Mouse (Mus musculus) heart, embryonic 14.5 days (tissue): ENCODE measurements around the gene Uba1. TPM values are rescaled to one million over a fixed set of nuclear protein-coding genes. Genes with fewer than 3 reads are reported as not detected.
"Not testable (repeated sequence)": the region's sequence is repeated elsewhere in the genome, so short reads cannot be mapped to it uniquely, and the experiment has no call there.

ENCODE experiments used
- ATAC-seq: fragments of 200-750 bp; cut with Nextera tagmentation; 2 replicates; pipeline ENCODE4 v1.8.0; 2017; ENCODE audit warnings: low read depth, moderate TSS enrichment; ENCODE audit not compliant: insufficient number of reproducible peaks, insufficient read depth, low FRiP score
- H3K27ac ChIP-seq, 2 experiments: fragments of 200-500 bp in 1 of 2; fragments of 300-500 bp in 1 of 2; sonication (generic) in 1 of 2; replicated peaks in 1 of 2; 2 replicates each; pipeline ENCODE4 v1.5.1; 2012 to 2014; ENCODE audit warnings: low read depth in 2 of 2, low read length in 2 of 2, control low read depth in 1 of 2, mild to moderate bottlenecking in 1 of 2, mixed read lengths in 1 of 2; ENCODE audit not compliant: control insufficient read depth in 1 of 2, insufficient read depth in 1 of 2
- H3K27me3 ChIP-seq: fragments of 300-500 bp; sonication (generic); 2 replicates; pipeline ENCODE4 v1.6.1; 2014; ENCODE audit warnings: mild to moderate bottlenecking, low read length, control low read depth; ENCODE audit not compliant: control insufficient read depth, insufficient read depth
- H3K36me3 ChIP-seq: fragments of 300-500 bp; sonication (generic); 2 replicates; pipeline ENCODE4 v1.6.1; 2014; ENCODE audit warnings: mild to moderate bottlenecking, control low read depth, low read length, mixed read lengths; ENCODE audit not compliant: control insufficient read depth, insufficient read depth
- H3K4me1 ChIP-seq, 2 experiments: fragments of 200-500 bp in 1 of 2; fragments of 300-500 bp in 1 of 2; sonication (generic) in 1 of 2; 2 replicates each; pipeline ENCODE4 v1.6.1; 2012 to 2014; ENCODE audit warnings: low read length in 2 of 2, control low read depth in 1 of 2, mixed read lengths in 1 of 2; ENCODE audit not compliant: control insufficient read depth in 2 of 2, insufficient read depth in 2 of 2
- H3K4me2 ChIP-seq: fragments of 300-500 bp; sonication (generic); 2 replicates; pipeline ENCODE4 v1.6.1; 2014; ENCODE audit warnings: mild to moderate bottlenecking, low read length
- H3K4me3 ChIP-seq, 2 experiments: fragments of 200-500 bp in 1 of 2; fragments of 300-500 bp in 1 of 2; sonication (generic) in 1 of 2; 2 replicates each; pipeline ENCODE4 v1.5.1; 2012 to 2014; ENCODE audit warnings: low read length in 2 of 2, mild to moderate bottlenecking in 2 of 2, control low read depth in 1 of 2, low read depth in 1 of 2, moderate library complexity in 1 of 2; ENCODE audit not compliant: control insufficient read depth in 1 of 2, insufficient read depth in 1 of 2
- H3K9ac ChIP-seq: fragments of 300-500 bp; sonication (generic); 2 replicates; pipeline ENCODE4 v1.6.1; 2014; ENCODE audit warnings: mild to moderate bottlenecking, low read length
- H3K9me3 ChIP-seq: fragments of 300-500 bp; sonication (generic); 2 replicates; pipeline ENCODE4 v1.6.1; 2016; ENCODE audit warnings: low read length, control low read depth; ENCODE audit not compliant: control insufficient read depth
- WGBS: fragments of 180-500 bp; shearing (Covaris S2); extraction: QIAGEN DNeasy Blood & Tissue Kit; methylation state at CpG from one replicate; pipeline ENCODE4 v1.1.7; 2014; 5-methylcytosine and 5-hydroxymethylcytosine counted together
- polyA plus RNA-seq: library from polyadenylated mRNA; unstranded; fragments of >200 nt; fragmentation: Nextera tagmentation; extraction: Ambion mirVana; gene quantifications from 2 replicates; pipeline ENCODE4 v1.2.1, GENCODE M21; 2014

The Uba1 gene
- polyA plus RNA-seq, 1 experiment from 2014 or later: 143 TPM

GRCm38 (mm10) chrX:20728681-20729080, 70.6 kb downstream of the Uba1 start:
- WGBS: 67% methylated on average over 5 of the region's 5 CpGs
- no peaks in the 10 kb centered on the region for H3K36me3 ChIP-seq
- H3K27ac ChIP-seq: no peak overlapping the region

GRCm38 (mm10) chrX:20730048-20730447, 71.9 kb downstream of the Uba1 start:
- H3K4me2 ChIP-seq, ATAC-seq, H3K4me1 ChIP-seq, H3K27me3 ChIP-seq, H3K27ac ChIP-seq, H3K4me3 ChIP-seq, H3K9ac ChIP-seq, H3K36me3 ChIP-seq, H3K9me3 ChIP-seq: not testable (repeated sequence)
- 38% methylated on average over 10 of the region's 10 CpGs for WGBS

More at GRCm38 (mm10) chrX:20728681-20729080, 70.6 kb downstream of the Uba1 start:
- no peak for ATAC-seq
- Histone ChIP-seq H3K4me1 (no peaks in the 10 kb centered on the region), H3K27me3 (no peaks in the 10 kb centered on the region), H3K9ac (no peak overlapping the region), H3K4me3 (no peak overlapping the region), H3K9me3 (no peaks in the 10 kb centered on the region), H3K4me2 (no peak overlapping the region)

Other genes with a start within 250 kb of the Uba1 start
- gene Jade3, start 232.6 kb upstream of the Uba1 start, polyA plus RNA-seq: 3.5 and 3.9 TPM in 2 replicates
- 1.3 and 1.7 TPM in 2 replicates for gene Rgn, start 108.5 kb upstream of the Uba1 start, polyA plus RNA-seq
- 32.9 and 33.9 TPM in 2 replicates for gene Rbm10, start 40.8 kb upstream of the Uba1 start, polyA plus RNA-seq
- 476 and 493 TPM in 2 replicates for gene Ndufb11, start 40.7 kb upstream of the Uba1 start, polyA plus RNA-seq
- gene Cdk16, start 29.6 kb downstream of the Uba1 start, polyA plus RNA-seq: 71.3 and 85.2 TPM in 2 replicates
- gene Usp11, start 45.6 kb downstream of the Uba1 start, polyA plus RNA-seq: 33.6 and 34.5 TPM in 2 replicates
- 95.2 and 95.7 TPM in 2 replicates for gene Araf, start 139.5 kb downstream of the Uba1 start, polyA plus RNA-seq
- gene Timp1, start 211.8 kb downstream of the Uba1 start, polyA plus RNA-seq: 32.3 and 33.8 TPM in 2 replicates